ENCODE assay signal across 9 mouse cellular contexts in the genomic region with DNA sequence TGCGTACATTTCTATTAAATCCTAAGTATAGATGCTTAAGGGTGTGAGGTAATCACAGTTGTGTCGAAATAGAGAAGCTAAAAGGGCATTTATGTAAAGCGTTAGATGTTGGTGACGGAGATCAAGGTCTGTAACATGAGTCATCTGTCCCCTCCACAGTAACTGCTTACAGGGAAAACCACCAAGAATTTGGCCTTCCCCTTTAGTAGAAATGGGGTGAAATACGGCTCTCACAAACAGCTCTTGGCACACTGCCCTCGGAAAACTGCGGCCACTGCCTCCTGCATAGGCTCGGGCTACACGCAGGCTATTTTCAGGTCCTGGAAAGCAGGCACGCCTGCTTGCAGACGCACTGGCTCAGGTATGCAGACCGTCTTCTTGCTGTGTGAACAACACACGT. TPM values are rescaled to one million over a fixed set of nuclear protein-coding genes. Genes with fewer than 3 reads are reported as not detected.
DNase-seq lines count a peak whose midpoint lies in the region; ATAC-seq and TF ChIP-seq lines count a peak whose summit lies in the region.
"Had no signal": no experiment of that assay in that cellular context is flagged by ENCODE, and none has a peak within 500 bp of the region (broad histone marks: within the 10 kb centered on the region; RNA-seq: fewer than 3 reads in every experiment).

No protein-coding gene starts in this region.

- DNase-seq in midbrain, postnatal 0 days (ENCODE audit: low spot score), result peak; percentile 40
- DNase-seq in cerebellum, adult 8-10 months, result peak; percentile 30
- DNase-seq in ovary, postnatal 14 days (ENCODE audit: low spot score), result peak; percentile 55

- no peak for TF ChIP-seq CTCF in midbrain, postnatal 0 days (IDR thresholded peaks at IDR 0.05)

- WGBS in midbrain, postnatal 0 days, result 79% methylated on average over 13 of the region's 13 CpGs
- 80% methylated on average over 13 of the region's 13 CpGs for WGBS in midbrain, embryonic 15.5 days
- 33% methylated on average over 13 of the region's 13 CpGs for WGBS in heart, embryonic 13.5 days
- 37% methylated on average over 13 of the region's 13 CpGs for WGBS in limb, embryonic 12.5 days
- 77% methylated on average over 13 of the region's 13 CpGs for WGBS in hindbrain, embryonic 13.5 days
- WGBS in midbrain, embryonic 16.5 days, result 78% methylated on average over 13 of the region's 13 CpGs

- no peaks in the 10 kb centered on the region for H3K9me3 ChIP-seq in midbrain, postnatal 0 days (ENCODE audit: low read length)
- no peaks in the 10 kb centered on the region for H3K9me3 ChIP-seq in midbrain, embryonic 15.5 days
- H3K9me3 ChIP-seq in heart, embryonic 13.5 days, result no peaks in the 10 kb centered on the region
- H3K9me3 ChIP-seq in limb, embryonic 12.5 days, result no peaks in the 10 kb centered on the region
- H3K9me3 ChIP-seq in hindbrain, embryonic 13.5 days, result no peaks in the 10 kb centered on the region
- no peaks in the 10 kb centered on the region for H3K9me3 ChIP-seq in midbrain, embryonic 16.5 days (replicated peaks; ENCODE audit: control insufficient read depth, low read length, poor library complexity, severe bottlenecking)

- no peaks in the 10 kb centered on the region for H3K27me3 ChIP-seq in midbrain, postnatal 0 days (ENCODE audit: insufficient read depth, low read length)
- H3K27me3 ChIP-seq in midbrain, embryonic 15.5 days (replicated peaks), result no peaks in the 10 kb centered on the region
- no peaks in the 10 kb centered on the region for H3K27me3 ChIP-seq in heart, embryonic 13.5 days (replicated peaks)
- no peaks in the 10 kb centered on the region for H3K27me3 ChIP-seq in limb, embryonic 12.5 days
- no peaks in the 10 kb centered on the region for H3K27me3 ChIP-seq in hindbrain, embryonic 13.5 days
- no peaks in the 10 kb centered on the region for H3K27me3 ChIP-seq in midbrain, embryonic 16.5 days (ENCODE audit: control insufficient read depth, insufficient read depth, low read depth, low read length)

- H3K4me2 ChIP-seq in midbrain, postnatal 0 days (ENCODE audit: low read depth, low read length, poor library complexity, severe bottlenecking), result no peak overlapping the region
- no peak overlapping the region for H3K4me2 ChIP-seq in midbrain, embryonic 15.5 days
- peak overlapping the region; percentile 49 for H3K4me2 ChIP-seq in heart, embryonic 13.5 days
- H3K4me2 ChIP-seq in limb, embryonic 12.5 days, result peak overlapping the region; percentile 17; the same call in 1 of the 2 replicates
- no peak overlapping the region for H3K4me2 ChIP-seq in hindbrain, embryonic 13.5 days
- no peak overlapping the region for H3K4me2 ChIP-seq in midbrain, embryonic 16.5 days (ENCODE audit: low read length)

- peaks cover 11% of the 10 kb centered on the region for H3K4me1 ChIP-seq in midbrain, postnatal 0 days (ENCODE audit: insufficient read depth, low read length)
- H3K4me1 ChIP-seq in midbrain, embryonic 15.5 days, result peaks cover 13% of the 10 kb centered on the region
- peaks cover 36% of the 10 kb centered on the region for H3K4me1 ChIP-seq in heart, embryonic 13.5 days
- peaks cover 21% of the 10 kb centered on the region for H3K4me1 ChIP-seq in limb, embryonic 12.5 days (replicated peaks)
- H3K4me1 ChIP-seq in hindbrain, embryonic 13.5 days (replicated peaks), result peaks cover 13% of the 10 kb centered on the region
- H3K4me1 ChIP-seq in midbrain, embryonic 16.5 days (ENCODE audit: control insufficient read depth, insufficient read depth, low read length), result peaks cover 16% of the 10 kb centered on the region

- no peak for ATAC-seq in midbrain, postnatal 0 days (ENCODE audit: low FRiP score)
- no peak for ATAC-seq in midbrain, embryonic 15.5 days (replicated peaks)
- no peak for ATAC-seq in heart, embryonic 13.5 days (ENCODE audit: extremely low read depth, insufficient number of reproducible peaks, low FRiP score, low TSS enrichment)
- ATAC-seq in limb, embryonic 12.5 days (ENCODE audit: insufficient number of reproducible peaks, insufficient read depth, low FRiP score, low TSS enrichment, low read depth), result peak; percentile 49; the same call in 1 of the 2 replicates
- ATAC-seq in hindbrain, embryonic 13.5 days (ENCODE audit: low FRiP score), result no peak
- ATAC-seq in midbrain, embryonic 16.5 days, result no peak

- no peak overlapping the region for H3K9ac ChIP-seq in midbrain, postnatal 0 days (replicated peaks; ENCODE audit: low read length, poor library complexity, severe bottlenecking)
- no peak overlapping the region for H3K9ac ChIP-seq in midbrain, embryonic 15.5 days
- peak overlapping the region; percentile 62 for H3K9ac ChIP-seq in heart, embryonic 13.5 days
- no peak overlapping the region for H3K9ac ChIP-seq in limb, embryonic 12.5 days (replicated peaks)
- H3K9ac ChIP-seq in hindbrain, embryonic 13.5 days, result no peak overlapping the region
- no peak overlapping the region for H3K9ac ChIP-seq in midbrain, embryonic 16.5 days (ENCODE audit: low read depth, low read length)

- H3K36me3 ChIP-seq in midbrain, postnatal 0 days (ENCODE audit: insufficient read depth, low read length), result no peaks in the 10 kb centered on the region
- no peaks in the 10 kb centered on the region for H3K36me3 ChIP-seq in midbrain, embryonic 15.5 days (replicated peaks)
- H3K36me3 ChIP-seq in heart, embryonic 13.5 days, result no peaks in the 10 kb centered on the region
- no peaks in the 10 kb centered on the region for H3K36me3 ChIP-seq in limb, embryonic 12.5 days
- H3K36me3 ChIP-seq in hindbrain, embryonic 13.5 days, result no peaks in the 10 kb centered on the region
- H3K36me3 ChIP-seq in midbrain, embryonic 16.5 days (ENCODE audit: control insufficient read depth, insufficient read depth, low read length), result no peaks in the 10 kb centered on the region

- H3K27ac ChIP-seq in midbrain, postnatal 0 days (ENCODE audit: low read depth, low read length), result no peak overlapping the region
- no peak overlapping the region for H3K27ac ChIP-seq in midbrain, embryonic 15.5 days
- H3K27ac ChIP-seq in heart, embryonic 13.5 days (replicated peaks), result peak overlapping the region; percentile 62
- H3K27ac ChIP-seq in limb, embryonic 12.5 days, result peak overlapping the region; percentile 46; the same call in 1 of the 2 replicates
- H3K27ac ChIP-seq in hindbrain, embryonic 13.5 days, result no peak overlapping the region
- no peak overlapping the region for H3K27ac ChIP-seq in midbrain, embryonic 16.5 days (ENCODE audit: low read length)

- H3K4me3 ChIP-seq in midbrain, postnatal 0 days (ENCODE audit: low read depth, low read length), result no peak overlapping the region
- H3K4me3 ChIP-seq in midbrain, embryonic 15.5 days, result no peak overlapping the region
- H3K4me3 ChIP-seq in heart, embryonic 13.5 days, result peak overlapping the region; percentile 24
- no peak overlapping the region for H3K4me3 ChIP-seq in limb, embryonic 12.5 days (replicated peaks)
- H3K4me3 ChIP-seq in hindbrain, embryonic 13.5 days, result no peak overlapping the region
- no peak overlapping the region for H3K4me3 ChIP-seq in midbrain, embryonic 16.5 days (ENCODE audit: low read depth, low read length)

RNA-seq across cellular contexts. Expression of a gene that starts 34.1 kb away (rescaled TPM):
- total RNA-seq in midbrain, postnatal 0 days (2014; rRNA removed), result 1.5 TPM in 2 replicates
- polyA plus RNA-seq in midbrain, postnatal 0 days (2015; fragmentation: Nextera tagmentation; extraction: Ambion mirVana), result 0.49 and 0.69 TPM in 2 replicates
- polyA plus RNA-seq in midbrain, embryonic 15.5 days (2015; fragmentation: Nextera tagmentation; extraction: Ambion mirVana), result 0.57 and 1.4 TPM in 2 replicates
- 298 and 317 TPM in 2 replicates for polyA plus RNA-seq in heart, embryonic 13.5 days (2015; fragmentation: Nextera tagmentation; extraction: Ambion mirVana)
- polyA plus RNA-seq in limb, embryonic 12.5 days (2016; fragmentation: Nextera tagmentation; extraction: Ambion mirVana), result 0.70 and 1.9 TPM in 2 replicates
- 0.49 and 0.61 TPM in 2 replicates for polyA plus RNA-seq in hindbrain, embryonic 13.5 days (2015; fragmentation: Nextera tagmentation; extraction: Ambion mirVana)
- polyA plus RNA-seq in midbrain, embryonic 16.5 days (2015; fragmentation: Nextera tagmentation; extraction: Ambion mirVana), result 0.47 and 0.83 TPM in 2 replicates

RNA-seq across cellular contexts. Expression of a gene that starts 36.8 kb away (rescaled TPM):
- 1.4 and 1.5 TPM in 2 replicates for total RNA-seq in midbrain, postnatal 0 days (2014; rRNA removed)
- 0.97 and 1.6 TPM in 2 replicates for polyA plus RNA-seq in midbrain, postnatal 0 days (2015; fragmentation: Nextera tagmentation; extraction: Ambion mirVana)
- 0.42 and 0.61 TPM in 2 replicates for polyA plus RNA-seq in midbrain, embryonic 15.5 days (2015; fragmentation: Nextera tagmentation; extraction: Ambion mirVana)
- polyA plus RNA-seq in heart, embryonic 13.5 days (2015; fragmentation: Nextera tagmentation; extraction: Ambion mirVana), result 0.37 and 0.69 TPM in 2 replicates
- 0.10 and 0.31 TPM in 2 replicates for polyA plus RNA-seq in limb, embryonic 12.5 days (2016; fragmentation: Nextera tagmentation; extraction: Ambion mirVana)
- polyA plus RNA-seq in hindbrain, embryonic 13.5 days (2015; fragmentation: Nextera tagmentation; extraction: Ambion mirVana), result 0.30 and 0.31 TPM in 2 replicates
- polyA plus RNA-seq in midbrain, embryonic 16.5 days (2015; fragmentation: Nextera tagmentation; extraction: Ambion mirVana), result 0.36 and 0.68 TPM in 2 replicates

RNA-seq across cellular contexts. Expression of a gene that starts 49.3 kb away (rescaled TPM):
- total RNA-seq in midbrain, postnatal 0 days (2014; rRNA removed), result not detected in 2 replicates
- polyA plus RNA-seq in midbrain, postnatal 0 days (2015; fragmentation: Nextera tagmentation; extraction: Ambion mirVana), result not detected in 2 replicates
- polyA plus RNA-seq in midbrain, embryonic 15.5 days (2015; fragmentation: Nextera tagmentation; extraction: Ambion mirVana), result 0.77 TPM in 1 of 2 replicates, not detected in the other
- 5.1 and 5.7 TPM in 2 replicates for polyA plus RNA-seq in heart, embryonic 13.5 days (2015; fragmentation: Nextera tagmentation; extraction: Ambion mirVana)
- not detected in 2 replicates for polyA plus RNA-seq in limb, embryonic 12.5 days (2016; fragmentation: Nextera tagmentation; extraction: Ambion mirVana)
- polyA plus RNA-seq in hindbrain, embryonic 13.5 days (2015; fragmentation: Nextera tagmentation; extraction: Ambion mirVana), result not detected in 2 replicates
- not detected in 2 replicates for polyA plus RNA-seq in midbrain, embryonic 16.5 days (2015; fragmentation: Nextera tagmentation; extraction: Ambion mirVana)
- polyA plus RNA-seq: neural tube, embryonic 14.5 days had no signal

RNA-seq across cellular contexts. Expression of a gene that starts 49.4 kb away (rescaled TPM):
- 14.5 and 15.0 TPM in 2 replicates for total RNA-seq in midbrain, postnatal 0 days (2014; rRNA removed)
- 65.3 and 66.1 TPM in 2 replicates for polyA plus RNA-seq in midbrain, postnatal 0 days (2015; fragmentation: Nextera tagmentation; extraction: Ambion mirVana)
- 75.4 and 77.9 TPM in 2 replicates for polyA plus RNA-seq in midbrain, embryonic 15.5 days (2015; fragmentation: Nextera tagmentation; extraction: Ambion mirVana)
- 237 and 277 TPM in 2 replicates for polyA plus RNA-seq in heart, embryonic 13.5 days (2015; fragmentation: Nextera tagmentation; extraction: Ambion mirVana)
- 114 and 117 TPM in 2 replicates for polyA plus RNA-seq in limb, embryonic 12.5 days (2016; fragmentation: Nextera tagmentation; extraction: Ambion mirVana)
- 98.7 and 106 TPM in 2 replicates for polyA plus RNA-seq in hindbrain, embryonic 13.5 days (2015; fragmentation: Nextera tagmentation; extraction: Ambion mirVana)
- polyA plus RNA-seq in midbrain, embryonic 16.5 days (2015; fragmentation: Nextera tagmentation; extraction: Ambion mirVana), result 66.0 and 68.5 TPM in 2 replicates

RNA-seq across cellular contexts. Expression of a gene that starts 54.2 kb away (rescaled TPM):
- 1.2 and 2.1 TPM in 2 replicates for total RNA-seq in midbrain, postnatal 0 days (2014; rRNA removed)
- 1.0 and 1.5 TPM in 2 replicates for polyA plus RNA-seq in midbrain, postnatal 0 days (2015; fragmentation: Nextera tagmentation; extraction: Ambion mirVana)
- polyA plus RNA-seq in midbrain, embryonic 15.5 days (2015; fragmentation: Nextera tagmentation; extraction: Ambion mirVana), result 1.1 and 1.5 TPM in 2 replicates
- polyA plus RNA-seq in heart, embryonic 13.5 days (2015; fragmentation: Nextera tagmentation; extraction: Ambion mirVana), result 0.16 TPM in 1 of 2 replicates, not detected in the other
- polyA plus RNA-seq in limb, embryonic 12.5 days (2016; fragmentation: Nextera tagmentation; extraction: Ambion mirVana), result 0.06 and 0.12 TPM in 2 replicates
- polyA plus RNA-seq in hindbrain, embryonic 13.5 days (2015; fragmentation: Nextera tagmentation; extraction: Ambion mirVana), result 0.74 and 1.8 TPM in 2 replicates
- polyA plus RNA-seq in midbrain, embryonic 16.5 days (2015; fragmentation: Nextera tagmentation; extraction: Ambion mirVana), result 1.3 and 2.0 TPM in 2 replicates

Comparison
In these comparisons a context has a peak if more than half of its experiments do, and no peak if none do; other contexts are left out.
1. H3K27ac ChIP-seq: peak in heart, embryonic 13.5 days (single experiment) and limb, embryonic 12.5 days (single experiment); none in midbrain, postnatal 0 days (single experiment), midbrain, embryonic 15.5 days (single experiment), hindbrain, embryonic 13.5 days (single experiment) and midbrain, embryonic 16.5 days (single experiment).
2. H3K4me2 ChIP-seq: peak in heart, embryonic 13.5 days (single experiment) and limb, embryonic 12.5 days (single experiment); none in midbrain, postnatal 0 days (single experiment), midbrain, embryonic 15.5 days (single experiment), hindbrain, embryonic 13.5 days (single experiment) and midbrain, embryonic 16.5 days (single experiment).
3. RNA of a gene that starts 34.1 kb away (polyA plus RNA-seq): 298 to 317 TPM in heart, embryonic 13.5 days; 0.47 to 0.83 TPM in midbrain, embryonic 16.5 days, 0.70 to 1.9 TPM in limb, embryonic 12.5 days, 0.57 to 1.4 TPM in midbrain, embryonic 15.5 days, 0.49 to 0.69 TPM in midbrain, postnatal 0 days and 0.49 to 0.61 TPM in hindbrain, embryonic 13.5 days; every median in the first group is over 100 times any median in the second.
4. Peak in every context shown above with its lines, with median percentiles within 50 percentile points of each other: DNase-seq.